Mouse (Mus musculus) C2C12 (cell line): ENCODE results near the gene Tnfrsf1a. TPM values are rescaled to one million over a fixed set of nuclear protein-coding genes. Genes with fewer than 3 reads are reported as not detected.

Experiments
- H3K27me3 ChIP-seq: one replicate; pipeline ENCODE4 v1.6.1; 2011; ENCODE audit not compliant: control insufficient read depth, insufficient read depth, insufficient read length
- H3K36me3 ChIP-seq: one replicate; pipeline ENCODE4 v1.6.1; 2011; ENCODE audit not compliant: control insufficient read depth, insufficient read depth
- H3K4me3 ChIP-seq: one replicate; pipeline ENCODE4 v1.5.1; 2011; ENCODE audit warnings: mild to moderate bottlenecking, control low read depth; ENCODE audit not compliant: poor library complexity, insufficient read depth, severe bottlenecking
- H3K79me2 ChIP-seq: one replicate; pipeline ENCODE4 v1.6.1; 2011; ENCODE audit not compliant: control insufficient read depth, insufficient read depth
- H3K79me3 ChIP-seq: one replicate; pipeline ENCODE4 v1.6.1; 2011; ENCODE audit warnings: low read depth, control low read depth
- H3ac ChIP-seq: one replicate; pipeline ENCODE3; 2011; ENCODE audit warnings: low read depth; ENCODE audit not compliant: control insufficient read depth, insufficient read length
- CEBPB ChIP-seq: IDR thresholded peaks from one replicate; pipeline ENCODE4 v1.6.1; 2011; ENCODE audit warnings: low read depth, mild to moderate bottlenecking, control low read depth, moderate library complexity
- CTCF ChIP-seq: IDR thresholded peaks from one replicate; pipeline ENCODE4 v1.5.1; 2011; ENCODE audit not compliant: control insufficient read depth, insufficient read depth, insufficient read length
- FOSL1 ChIP-seq: IDR thresholded peaks from one replicate; pipeline ENCODE4 v1.8.0; 2011; ENCODE audit warnings: mild to moderate bottlenecking, low read length; ENCODE audit not compliant: poor library complexity, insufficient read depth, severe bottlenecking
- MAX ChIP-seq: IDR thresholded peaks from one replicate; pipeline ENCODE4 v1.6.1; 2011; ENCODE audit warnings: mild to moderate bottlenecking, control low read depth
- MYOD1 ChIP-seq: IDR thresholded peaks from one replicate; pipeline ENCODE4 v1.6.1; 2011; ENCODE audit warnings: low read depth; ENCODE audit not compliant: control insufficient read depth, insufficient read length
- MYOG ChIP-seq: IDR thresholded peaks from one replicate; pipeline ENCODE4 v1.6.1; 2011; ENCODE audit not compliant: control insufficient read depth, insufficient read length; ENCODE audit errors: extremely low read depth
- USF1 ChIP-seq: IDR thresholded peaks from one replicate; pipeline ENCODE4 v1.6.1; 2011; ENCODE audit warnings: low read depth, mild to moderate bottlenecking, control low read depth, moderate library complexity
- polyA plus RNA-seq: library from polyadenylated mRNA; unstranded; fragments of >200 nt; fragmentation: generic; extraction: Trizol; gene quantifications from one replicate; pipeline ENCODE4 v1.2.1, GENCODE M21; 2012; ENCODE audit warnings: missing spikeins

The Tnfrsf1a gene
- polyA plus RNA-seq, 1 experiment: 65.4 TPM

DNA sequence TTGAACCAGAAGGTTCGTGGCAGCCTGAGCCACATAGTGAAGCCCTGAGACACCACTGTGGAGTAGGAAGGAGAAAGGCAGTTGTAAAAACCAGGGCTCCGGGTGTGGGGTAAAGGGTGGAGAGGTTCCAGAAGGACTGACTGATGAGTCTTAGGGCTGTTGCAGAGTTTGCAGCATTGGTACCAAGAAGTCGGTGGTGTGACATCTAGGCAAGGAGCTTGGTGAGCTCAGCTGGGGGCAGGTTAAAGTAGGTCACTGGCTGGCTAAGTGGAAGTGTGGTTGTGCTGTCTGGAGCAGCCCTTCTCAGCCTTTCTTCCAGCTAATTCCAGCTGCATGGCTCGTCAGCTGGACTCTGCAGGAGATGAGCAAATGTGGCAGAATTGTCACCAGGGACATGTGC lies 3.6 kb downstream of the Tnfrsf1a start:
- Histone ChIP-seq H3K79me3 (peaks cover 58% of the 10 kb centered on the region), H3K27me3 (no peaks in the 10 kb centered on the region), H3ac (no peak overlapping the region), H3K4me3 (no peak overlapping the region), H3K36me3 (peaks cover 14% of the 10 kb centered on the region), H3K79me2 (peaks cover 78% of the 10 kb centered on the region)
- TF ChIP-seq CEBPB: no peak
- no peak for TF ChIP-seq MYOD1
- TF ChIP-seq MYOG: no peak
- TF ChIP-seq USF1: no peak
- TF ChIP-seq MAX: no peak
- no peak for TF ChIP-seq CTCF
- TF ChIP-seq FOSL1: no peak

DNA sequence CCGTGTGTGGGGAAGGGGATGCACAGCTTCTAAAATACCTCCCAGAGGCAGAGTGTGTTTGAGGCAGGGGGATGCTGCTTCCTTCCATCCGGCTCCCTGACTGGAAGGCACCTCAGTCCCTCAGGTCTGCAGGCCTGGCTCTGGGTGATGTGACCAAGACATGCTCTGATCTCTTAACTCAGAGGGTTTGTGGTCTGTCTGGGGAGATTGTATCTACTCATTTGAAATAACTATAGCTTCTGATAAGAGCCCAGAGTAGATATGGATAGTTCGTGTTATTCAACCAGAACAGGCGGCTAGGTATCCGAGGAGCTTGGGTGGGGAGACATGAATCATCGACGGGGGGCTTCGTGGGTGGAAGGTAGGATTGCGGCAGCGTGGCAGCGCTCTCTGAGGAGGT lies 4.1 kb downstream of the Tnfrsf1a start:
- H3K79me2 ChIP-seq: peaks cover 78% of the 10 kb centered on the region
- H3K27me3 ChIP-seq: no peaks in the 10 kb centered on the region
- no peak overlapping the region for H3K4me3 ChIP-seq
- H3K36me3 ChIP-seq: peaks cover 18% of the 10 kb centered on the region
- peaks cover 58% of the 10 kb centered on the region for H3K79me3 ChIP-seq
- no peak for TF ChIP-seq MAX
- TF ChIP-seq FOSL1: no peak
- no peak for TF ChIP-seq MYOG
- TF ChIP-seq CTCF: no peak
- TF ChIP-seq USF1: no peak
- TF ChIP-seq CEBPB: no peak
- TF ChIP-seq MYOD1: no peak
- H3ac ChIP-seq: no peak overlapping the region

DNA sequence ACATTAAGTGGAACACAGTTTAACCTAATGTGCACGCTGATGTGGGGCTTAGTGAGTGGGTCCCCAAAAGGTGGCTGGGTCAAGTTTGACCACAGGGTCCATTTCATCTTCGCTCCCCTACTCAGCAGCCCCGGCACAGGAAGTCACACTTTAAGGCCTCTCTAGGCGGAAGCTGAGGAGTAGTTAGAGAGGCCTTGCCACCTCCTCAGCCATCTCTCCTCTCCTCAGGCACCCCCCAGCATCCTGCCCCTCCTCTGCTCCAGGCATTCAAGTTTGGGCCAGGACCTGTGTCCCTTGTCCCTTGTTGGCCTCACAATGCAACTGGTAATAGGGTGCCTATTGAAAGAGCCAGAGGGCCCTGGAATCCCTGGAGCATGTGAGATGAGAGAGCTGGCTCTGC lies 4.5 kb downstream of the Tnfrsf1a start:
- Histone ChIP-seq H3K36me3 (peaks cover 22% of the 10 kb centered on the region), H3K79me3 (peaks cover 58% of the 10 kb centered on the region), H3K27me3 (no peaks in the 10 kb centered on the region), H3ac (no peak overlapping the region), H3K79me2 (peaks cover 78% of the 10 kb centered on the region), H3K4me3 (no peak overlapping the region)
- TF ChIP-seq MAX (no peak), MYOD1 (no peak), CEBPB (no peak), FOSL1 (no peak), CTCF (no peak), USF1 (no peak), MYOG (no peak)

GRCm38 (mm10) chr6:125354352-125355151 lies 5.4 kb downstream of the Tnfrsf1a start:
- Histone ChIP-seq H3K79me3 (peaks cover 57% of the 10 kb centered on the region), H3K27me3 (no peaks in the 10 kb centered on the region), H3K79me2 (peaks cover 74% of the 10 kb centered on the region), H3K36me3 (peaks cover 31% of the 10 kb centered on the region), H3K4me3 (no peak overlapping the region), H3ac (peak overlapping the region; percentile 37)
- TF ChIP-seq USF1 (peak; percentile 98), CEBPB (no peak)

DNA sequence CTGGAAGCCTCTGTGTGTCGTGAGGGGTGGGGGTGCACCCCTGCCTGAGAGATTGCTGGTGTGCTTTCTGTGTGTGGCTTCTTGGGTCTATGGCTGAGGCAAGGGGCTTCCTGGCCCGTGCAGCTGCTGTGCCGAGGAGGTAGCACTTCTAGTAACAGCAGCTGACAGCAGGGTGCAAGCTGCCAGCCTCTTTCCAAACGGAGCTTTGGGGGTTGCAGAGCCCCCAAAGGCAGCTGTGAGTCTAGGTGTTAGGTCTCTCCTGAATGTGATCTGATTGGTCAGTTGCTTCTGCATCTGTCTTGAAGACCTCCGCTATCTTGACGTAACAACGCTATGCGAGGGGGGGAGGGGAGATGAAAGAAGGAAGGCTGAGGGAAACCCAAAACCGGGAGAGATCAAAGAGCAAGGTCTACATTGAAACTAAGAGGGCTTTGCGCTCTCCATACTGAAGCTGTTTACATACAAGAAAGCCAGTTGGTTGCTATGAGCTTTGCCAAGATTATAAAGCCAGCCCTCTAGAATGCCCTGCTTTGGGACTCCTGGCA lies 6.1 kb downstream of the Tnfrsf1a start:
- peaks cover 67% of the 10 kb centered on the region for H3K79me2 ChIP-seq
- H3K79me3 ChIP-seq: peaks cover 50% of the 10 kb centered on the region
- H3K27me3 ChIP-seq: no peaks in the 10 kb centered on the region
- no peak overlapping the region for H3K4me3 ChIP-seq
- no peak for TF ChIP-seq CTCF
- no peak for TF ChIP-seq CEBPB
- no peak for TF ChIP-seq MAX
- TF ChIP-seq MYOG: no peak
- no peak overlapping the region for H3ac ChIP-seq
- peaks cover 38% of the 10 kb centered on the region for H3K36me3 ChIP-seq

DNA sequence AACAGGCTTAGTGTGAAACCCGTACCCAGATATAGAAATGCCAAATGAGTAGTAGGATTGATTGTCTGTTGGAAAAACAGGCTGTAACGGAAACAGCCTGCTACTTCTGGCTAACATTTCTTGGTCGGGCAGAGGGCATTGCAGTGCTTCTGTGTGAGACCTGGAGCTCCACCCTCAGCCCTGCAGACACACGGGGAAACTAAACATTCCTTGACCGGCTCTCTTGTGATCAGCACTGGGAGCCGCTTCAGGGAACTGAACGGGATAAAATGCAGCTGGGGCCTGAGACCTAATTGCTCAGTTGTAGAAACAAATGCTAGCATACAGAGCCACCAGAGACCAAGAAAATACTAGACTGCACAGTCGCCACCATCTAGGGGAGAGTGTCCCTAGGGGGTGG lies 7.1 kb downstream of the Tnfrsf1a start:
- H3K36me3 ChIP-seq: peaks cover 46% of the 10 kb centered on the region
- H3K4me3 ChIP-seq: no peak overlapping the region
- H3K79me2 ChIP-seq: peaks cover 57% of the 10 kb centered on the region
- H3K79me3 ChIP-seq: peaks cover 41% of the 10 kb centered on the region
- H3ac ChIP-seq: no peak overlapping the region
- H3K27me3 ChIP-seq: no peaks in the 10 kb centered on the region
- TF ChIP-seq USF1 (no peak), MAX (no peak), CTCF (no peak), CEBPB (no peak), FOSL1 (no peak), MYOD1 (no peak), MYOG (no peak)
